Mouse (Mus musculus): ENCODE data around the gene Plekhm2. TPM values are rescaled to one million over a fixed set of nuclear protein-coding genes. Genes with fewer than 3 reads are reported as not detected.

Gene Plekhm2
- polyA plus RNA-seq, 1 experiment from 2014 or later, result 4.4 TPM

- WGBS, result 85% methylated on average over 11 of the region's 11 CpGs
- peaks cover 13% of the 10 kb centered on the region for H3K27me3 ChIP-seq (ENCODE audit: poor library complexity, severe bottlenecking)
- no peaks in the 10 kb centered on the region for H3K9me3 ChIP-seq
- peaks cover 8% of the 10 kb centered on the region; the same call in 1 of the 2 replicates for H3K4me1 ChIP-seq
- H3K36me3 ChIP-seq (replicated peaks), result no peaks in the 10 kb centered on the region
- DNase-seq (ENCODE audit: extremely low spot score, low spot score), result no peak
- H3K4me3 ChIP-seq, result no peak within 1 kb of the TSS
- no peak within 1 kb of the TSS for H3K27ac ChIP-seq
These were observed 58.8 kb downstream of the Plekhm2 start, which contains the start of gene Fblim1 for GRCm38 (mm10) chr4:141605861-141606260. Fblim1 (minus strand) TSS chr4:141606096.

- no peaks in the 10 kb centered on the region for H3K9me3 ChIP-seq
- H3K27me3 ChIP-seq (ENCODE audit: poor library complexity, severe bottlenecking), result peaks cover 17% of the 10 kb centered on the region
- no peaks in the 10 kb centered on the region for H3K36me3 ChIP-seq (replicated peaks)
- no peak for DNase-seq (ENCODE audit: extremely low spot score, low spot score)
- H3K27ac ChIP-seq, result no peak overlapping the region
- 93% methylated on average over 5 of the region's 5 CpGs for WGBS
- H3K4me3 ChIP-seq, result no peak overlapping the region
- H3K4me1 ChIP-seq, result peaks cover 11% of the 10 kb centered on the region
These were observed 59.3 kb downstream of the Plekhm2 start for GRCm38 (mm10) chr4:141605421-141605820.

GRCm38 (mm10) chr4:141604493-141604892 lies 60.2 kb downstream of the Plekhm2 start:
- Histone ChIP-seq H3K27me3 (ENCODE audit: poor library complexity, severe bottlenecking) (peaks cover 26% of the 10 kb centered on the region), H3K4me3 (no peak overlapping the region), H3K36me3 (replicated peaks) (no peaks in the 10 kb centered on the region), H3K9me3 (no peaks in the 10 kb centered on the region), H3K4me1 (peaks cover 20% of the 10 kb centered on the region), H3K27ac (no peak overlapping the region)
- no peak for DNase-seq (ENCODE audit: extremely low spot score, low spot score)
- 78% methylated on average over 8 of the region's 8 CpGs for WGBS

DNA sequence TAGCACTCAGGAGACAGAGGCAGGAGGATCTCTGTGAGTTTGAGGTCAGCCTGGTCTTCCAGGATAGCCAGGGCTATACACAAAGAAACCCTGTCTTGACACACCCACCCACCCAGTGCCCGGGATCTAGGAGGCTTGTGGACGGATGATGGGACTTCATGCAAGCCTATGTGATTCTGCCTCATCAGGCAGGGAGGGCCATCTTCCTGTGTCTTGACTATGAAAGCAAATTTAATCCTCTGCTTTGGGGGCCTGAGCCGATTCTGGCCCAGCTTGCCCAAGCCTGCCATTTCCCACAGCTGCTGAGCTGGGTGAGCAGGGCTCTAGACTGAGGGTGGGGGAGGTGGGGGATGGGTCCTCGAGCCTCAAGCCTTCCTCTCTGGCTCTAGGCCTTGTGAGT lies 60.8 kb downstream of the Plekhm2 start:
- no peak overlapping the region for H3K4me3 ChIP-seq
- H3K9me3 ChIP-seq, result no peaks in the 10 kb centered on the region
- H3K4me1 ChIP-seq, result peaks cover 26% of the 10 kb centered on the region
- peaks cover 32% of the 10 kb centered on the region for H3K27me3 ChIP-seq (ENCODE audit: poor library complexity, severe bottlenecking)
- WGBS, result 76% methylated on average over 4 of the region's 4 CpGs
- H3K27ac ChIP-seq, result no peak overlapping the region
- no peaks in the 10 kb centered on the region for H3K36me3 ChIP-seq (replicated peaks)
- DNase-seq (ENCODE audit: extremely low spot score, low spot score), result no peak

GRCm38 (mm10) chr4:141602523-141603223 lies 62.0 kb downstream of the Plekhm2 start:
- Histone ChIP-seq H3K36me3 (replicated peaks) (no peaks in the 10 kb centered on the region), H3K27ac (no peak overlapping the region), H3K9me3 (no peaks in the 10 kb centered on the region), H3K4me1 (peaks cover 37% of the 10 kb centered on the region), H3K27me3 (ENCODE audit: poor library complexity, severe bottlenecking) (peaks cover 44% of the 10 kb centered on the region), H3K4me3 (no peak overlapping the region)
- DNase-seq (ENCODE audit: extremely low spot score, low spot score), result no peak
- WGBS, result 79% methylated on average over 11 of the region's 11 CpGs

- 72% methylated on average over 12 of the region's 12 CpGs for WGBS
- H3K27ac ChIP-seq, result no peak overlapping the region
- no peak for DNase-seq (ENCODE audit: extremely low spot score, low spot score)
These were observed 63.4 kb downstream of the Plekhm2 start for GRCm38 (mm10) chr4:141601148-141601862.

GRCm38 (mm10) chr4:141600364-141600763 lies 64.3 kb downstream of the Plekhm2 start:
- H3K27ac ChIP-seq, result peak overlapping the region; percentile 85; the same call in 1 of the 2 replicates
- H3K36me3 ChIP-seq (replicated peaks), result peaks cover 2% of the 10 kb centered on the region
- peak overlapping the region; percentile 53; the same call in 1 of the 2 replicates for H3K4me3 ChIP-seq
- peaks cover 37% of the 10 kb centered on the region for H3K4me1 ChIP-seq
- H3K9me3 ChIP-seq, result no peaks in the 10 kb centered on the region
- 18% methylated on average over 6 of the region's 6 CpGs for WGBS
- H3K27me3 ChIP-seq (ENCODE audit: poor library complexity, severe bottlenecking), result peaks cover 56% of the 10 kb centered on the region
- no peak for DNase-seq (ENCODE audit: extremely low spot score, low spot score)

More at GRCm38 (mm10) chr4:141601148-141601862, 63.4 kb downstream of the Plekhm2 start:
- Histone ChIP-seq H3K4me3 (no peak overlapping the region), H3K27me3 (ENCODE audit: poor library complexity, severe bottlenecking) (peaks cover 56% of the 10 kb centered on the region), H3K4me1 (peaks cover 37% of the 10 kb centered on the region), H3K36me3 (replicated peaks) (no peaks in the 10 kb centered on the region), H3K9me3 (no peaks in the 10 kb centered on the region)

- peaks cover 9% of the 10 kb centered on the region for H3K36me3 ChIP-seq (replicated peaks)
- peak overlapping the region; percentile 85 for H3K27ac ChIP-seq
- no peaks in the 10 kb centered on the region for H3K9me3 ChIP-seq
- H3K4me1 ChIP-seq, result peaks cover 37% of the 10 kb centered on the region
- peak overlapping the region; percentile 53 for H3K4me3 ChIP-seq
- WGBS, result under 1% methylated on average over 57 of the region's 57 CpGs
- peaks cover 56% of the 10 kb centered on the region for H3K27me3 ChIP-seq (ENCODE audit: poor library complexity, severe bottlenecking)
- peak; percentile 41 for DNase-seq (ENCODE audit: extremely low spot score, low spot score)
These were observed 65.2 kb downstream of the Plekhm2 start for GRCm38 (mm10) chr4:141599251-141600141.

DNA sequence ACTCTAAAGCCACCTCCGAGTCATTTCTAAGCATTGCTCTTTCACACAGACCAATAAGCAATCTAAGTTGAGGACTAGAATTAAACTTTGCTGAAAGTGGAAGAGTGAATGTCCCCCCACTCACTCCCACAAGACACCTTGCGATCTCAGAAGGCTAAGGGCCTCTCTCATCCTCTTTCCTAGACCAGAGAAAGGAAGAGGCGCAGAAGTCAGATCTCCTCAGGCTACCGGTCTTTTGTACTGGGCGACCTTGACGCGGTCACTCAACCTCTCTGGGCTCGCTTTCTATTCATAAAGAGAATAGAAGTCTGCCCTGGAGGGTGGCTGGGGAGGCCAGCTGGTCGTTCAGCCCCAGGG lies 65.8 kb downstream of the Plekhm2 start:
- peaks cover 56% of the 10 kb centered on the region for H3K27me3 ChIP-seq (ENCODE audit: poor library complexity, severe bottlenecking)
- H3K4me3 ChIP-seq, result peak overlapping the region; percentile 53
- DNase-seq (ENCODE audit: extremely low spot score, low spot score), result no peak
- H3K4me1 ChIP-seq, result peaks cover 37% of the 10 kb centered on the region
- no peaks in the 10 kb centered on the region for H3K9me3 ChIP-seq
- H3K36me3 ChIP-seq (replicated peaks), result peaks cover 14% of the 10 kb centered on the region
- under 1% methylated on average over 9 of the region's 9 CpGs for WGBS
- peak overlapping the region; percentile 85 for H3K27ac ChIP-seq

GRCm38 (mm10) chr4:141598199-141598893 lies 66.4 kb downstream of the Plekhm2 start:
- H3K27me3 ChIP-seq (ENCODE audit: poor library complexity, severe bottlenecking), result peaks cover 56% of the 10 kb centered on the region
- peak overlapping the region; percentile 53 for H3K4me3 ChIP-seq
- H3K9me3 ChIP-seq, result no peaks in the 10 kb centered on the region
- WGBS, result 2% methylated on average over 19 of the region's 19 CpGs
- H3K36me3 ChIP-seq (replicated peaks), result peaks cover 14% of the 10 kb centered on the region
- peaks cover 37% of the 10 kb centered on the region for H3K4me1 ChIP-seq
- H3K27ac ChIP-seq, result peak overlapping the region; percentile 85
- peak; percentile 49 for DNase-seq (ENCODE audit: extremely low spot score, low spot score)

GRCm38 (mm10) chr4:141596700-141597328 lies 67.9 kb downstream of the Plekhm2 start:
- no peak overlapping the region for H3K4me3 ChIP-seq
- H3K27me3 ChIP-seq (ENCODE audit: poor library complexity, severe bottlenecking), result peaks cover 53% of the 10 kb centered on the region
- H3K27ac ChIP-seq, result no peak overlapping the region
- no peak for DNase-seq (ENCODE audit: extremely low spot score, low spot score)
- no peaks in the 10 kb centered on the region for H3K9me3 ChIP-seq
- peaks cover 20% of the 10 kb centered on the region for H3K36me3 ChIP-seq (replicated peaks)
- WGBS, result 87% methylated on average over 8 of the region's 8 CpGs
- peaks cover 37% of the 10 kb centered on the region for H3K4me1 ChIP-seq

Measured in forebrain, embryonic 10.5 days (tissue).